Comparison of ENCODE assay signal across 7 mouse cellular contexts in the genomic region with DNA sequence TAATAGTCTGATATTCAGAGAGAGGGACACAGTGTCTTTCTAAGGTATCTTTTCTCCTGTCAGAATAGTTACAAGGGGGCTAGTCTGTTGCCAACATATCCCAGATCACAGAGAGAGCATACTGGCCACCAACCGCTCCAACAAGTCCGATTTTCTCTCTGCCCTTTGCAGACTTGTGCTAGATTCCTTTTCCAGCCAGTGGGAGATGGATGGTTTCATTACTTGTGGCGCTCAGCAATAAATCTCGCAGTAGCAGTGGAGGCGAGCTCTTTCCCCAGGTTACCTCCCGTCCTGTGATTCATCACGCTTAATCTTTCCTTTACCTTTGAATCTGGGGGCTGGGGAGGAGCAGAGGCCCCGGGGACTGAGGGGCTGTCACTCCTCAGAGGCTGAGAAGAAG. TPM values are rescaled to one million over a fixed set of nuclear protein-coding genes. Genes with fewer than 3 reads are reported as not detected.
DNase-seq lines count a peak whose midpoint lies in the region; ATAC-seq and TF ChIP-seq lines count a peak whose summit lies in the region.
"Not testable (repeated sequence)": the region's sequence is repeated elsewhere in the genome, so short reads cannot be mapped to it uniquely, and the experiment has no call there.

No protein-coding gene starts in this region.

- H3K27me3 ChIP-seq in embryonic facial prominence, embryonic 10.5 days (replicated peaks; ENCODE audit: low read depth, poor library complexity, severe bottlenecking); heart, embryonic 10.5 days (ENCODE audit: insufficient read depth, poor library complexity, severe bottlenecking); heart, embryonic 16.5 days (ENCODE audit: control insufficient read depth, insufficient read depth, low read length); intestine, embryonic 14.5 days (replicated peaks; ENCODE audit: control insufficient read depth, insufficient read depth, low read length); kidney, embryonic 16.5 days (ENCODE audit: insufficient read depth, low read length); limb, embryonic 15.5 days; small intestine, adult 2 months (ENCODE audit: control insufficient read depth, insufficient read depth, low read length): not testable (repeated sequence)

- H3K4me3 ChIP-seq in embryonic facial prominence, embryonic 10.5 days; heart, embryonic 10.5 days; heart, embryonic 16.5 days (ENCODE audit: low read length); intestine, embryonic 14.5 days (ENCODE audit: low read depth, low read length); kidney, embryonic 16.5 days (ENCODE audit: low read length); limb, embryonic 15.5 days; small intestine, adult 2 months (ENCODE audit: low read depth, low read length): not testable (repeated sequence)

- H3K9ac ChIP-seq in heart, embryonic 16.5 days (ENCODE audit: low read length); intestine, embryonic 14.5 days (ENCODE audit: low read length); kidney, embryonic 16.5 days (replicated peaks; ENCODE audit: low read length); limb, embryonic 15.5 days: not testable (repeated sequence)

- H3K36me3 ChIP-seq in embryonic facial prominence, embryonic 10.5 days (replicated peaks); heart, embryonic 10.5 days; heart, embryonic 16.5 days (ENCODE audit: control insufficient read depth, insufficient read depth); intestine, embryonic 14.5 days (ENCODE audit: control insufficient read depth, insufficient read depth, low read length); kidney, embryonic 16.5 days (ENCODE audit: insufficient read depth, low read length); limb, embryonic 15.5 days; small intestine, adult 2 months (ENCODE audit: control insufficient read depth, insufficient read depth, low read length): not testable (repeated sequence)

- not testable (repeated sequence) for TF ChIP-seq POLR2A in small intestine, adult 2 months (IDR thresholded peaks at IDR 0.05; ENCODE audit: low read depth, low read length)

- ATAC-seq in heart, embryonic 16.5 days (replicated peaks; ENCODE audit: extremely low read depth, insufficient read depth, low FRiP score); intestine, embryonic 14.5 days (replicated peaks; ENCODE audit: low FRiP score, low TSS enrichment, low read depth); kidney, embryonic 16.5 days (ENCODE audit: low FRiP score, low TSS enrichment); limb, embryonic 15.5 days (ENCODE audit: insufficient number of reproducible peaks, low FRiP score, low TSS enrichment, low read depth): not testable (repeated sequence)

- DNase-seq in embryonic facial prominence, embryonic 10.5 days (ENCODE audit: low spot score); heart, embryonic 10.5 days (ENCODE audit: low spot score); intestine, embryonic 14.5 days (ENCODE audit: low spot score): not testable (repeated sequence)

- H3K4me2 ChIP-seq in heart, embryonic 16.5 days (ENCODE audit: low read depth, low read length); intestine, embryonic 14.5 days (ENCODE audit: low read length); kidney, embryonic 16.5 days (replicated peaks; ENCODE audit: low read depth, low read length); limb, embryonic 15.5 days: not testable (repeated sequence)

- 58% methylated on average over 8 of the region's 8 CpGs for WGBS in embryonic facial prominence, embryonic 10.5 days
- 44% methylated on average over 8 of the region's 8 CpGs for WGBS in heart, embryonic 10.5 days
- WGBS in heart, embryonic 16.5 days = 38% methylated on average over 7 of the region's 8 CpGs
- 7% methylated on average over 7 of the region's 8 CpGs for WGBS in intestine, embryonic 14.5 days
- 9% methylated on average over 6 of the region's 8 CpGs for WGBS in kidney, embryonic 16.5 days
- 13% methylated on average over 8 of the region's 8 CpGs for WGBS in limb, embryonic 15.5 days
- 39% methylated on average over 8 of the region's 8 CpGs for whole genome bisulfite sequencing in small intestine, adult 2 months

- not testable (repeated sequence) for TF ChIP-seq CTCF in small intestine, adult 2 months (IDR thresholded peaks at IDR 0.05; ENCODE audit: extremely low read depth, insufficient read length, insufficient replicate concordance, low read depth, low read length)

- H3K4me1 ChIP-seq in embryonic facial prominence, embryonic 10.5 days = peaks cover 60% of the 10 kb centered on the region
- peaks cover 51% of the 10 kb centered on the region for H3K4me1 ChIP-seq in heart, embryonic 10.5 days
- H3K4me1 ChIP-seq in heart, embryonic 16.5 days (ENCODE audit: control insufficient read depth, insufficient read depth, low read length) = not testable (repeated sequence)
- H3K4me1 ChIP-seq in intestine, embryonic 14.5 days (replicated peaks; ENCODE audit: control insufficient read depth, insufficient read depth, low read length) = peaks cover 15% of the 10 kb centered on the region
- peaks cover 36% of the 10 kb centered on the region for H3K4me1 ChIP-seq in kidney, embryonic 16.5 days (ENCODE audit: insufficient read depth, low read length)
- peaks cover 46% of the 10 kb centered on the region for H3K4me1 ChIP-seq in limb, embryonic 15.5 days
- H3K4me1 ChIP-seq in small intestine, adult 2 months (ENCODE audit: control insufficient read depth, insufficient read depth, insufficient read length, low read length) = peaks cover 29% of the 10 kb centered on the region

- H3K27ac ChIP-seq in embryonic facial prominence, embryonic 10.5 days (replicated peaks) = peak overlapping the region; percentile 74
- peak overlapping the region; percentile 71; the same call in 1 of the 2 replicates for H3K27ac ChIP-seq in heart, embryonic 10.5 days
- peak overlapping the region; percentile 13; the same call in 1 of the 2 replicates for H3K27ac ChIP-seq in heart, embryonic 16.5 days (ENCODE audit: low read length)
- peak overlapping the region; percentile 73; the same call in 1 of the 2 replicates for H3K27ac ChIP-seq in intestine, embryonic 14.5 days (ENCODE audit: low read depth)
- peak overlapping the region; percentile 25 for H3K27ac ChIP-seq in kidney, embryonic 16.5 days (ENCODE audit: low read length)
- peak overlapping the region; percentile 61 for H3K27ac ChIP-seq in limb, embryonic 15.5 days
- peak overlapping the region; percentile 96 for H3K27ac ChIP-seq in small intestine, adult 2 months (ENCODE audit: insufficient read depth, low read depth, low read length)

- H3K9me3 ChIP-seq in embryonic facial prominence, embryonic 10.5 days; heart, embryonic 10.5 days; heart, embryonic 16.5 days (replicated peaks; ENCODE audit: control insufficient read depth, low read length); intestine, embryonic 14.5 days (ENCODE audit: control insufficient read depth, low read length); kidney, embryonic 16.5 days (ENCODE audit: low read length); limb, embryonic 15.5 days: not testable (repeated sequence)

RNA-seq across cellular contexts. Expression of a gene that starts 31.9 kb away (rescaled TPM):
- 115 and 131 TPM in 2 replicates for polyA plus RNA-seq in embryonic facial prominence, embryonic 10.5 days (2016; fragmentation: Nextera tagmentation; extraction: Ambion mirVana)
- 94.7 and 103 TPM in 2 replicates for polyA plus RNA-seq in heart, embryonic 10.5 days (2016; fragmentation: Nextera tagmentation; extraction: Ambion mirVana)
- 61.8 and 73.3 TPM in 2 replicates for polyA plus RNA-seq in heart, embryonic 16.5 days (2015; fragmentation: Nextera tagmentation; extraction: Ambion mirVana)
- polyA plus RNA-seq in intestine, embryonic 14.5 days (2014; fragmentation: Nextera tagmentation; extraction: Ambion mirVana) = 134 TPM in 2 replicates
- 52.7 and 54.8 TPM in 2 replicates for polyA plus RNA-seq in kidney, embryonic 16.5 days (2015; fragmentation: Nextera tagmentation; extraction: Ambion mirVana)
- polyA plus RNA-seq in limb, embryonic 15.5 days (2015; fragmentation: Nextera tagmentation; extraction: Ambion mirVana) = 149 and 184 TPM in 2 replicates
- polyA plus RNA-seq in small intestine, adult 2 months (2012; rRNA removed) = 35.8 and 75.6 TPM in 2 replicates

Comparison
In these comparisons a context has a peak if more than half of its experiments do, and no peak if none do; other contexts are left out.
1. H3K27ac ChIP-seq: peak in every context shown above with its lines; median percentile 96 in small intestine, adult 2 months; 74 in embryonic facial prominence, embryonic 10.5 days; 73 in intestine, embryonic 14.5 days; 71 in heart, embryonic 10.5 days; 61 in limb, embryonic 15.5 days; 25 in kidney, embryonic 16.5 days; 13 in heart, embryonic 16.5 days.